In genomic region chr8:84847684-84848435, GRCm38 (mm10) we compare ENCODE assay signal across 8 mouse cellular contexts. TPM values are rescaled to one million over a fixed set of nuclear protein-coding genes. Genes with fewer than 3 reads are reported as not detected.
DNase-seq lines count a peak whose midpoint lies in the region; ATAC-seq and TF ChIP-seq lines count a peak whose summit lies in the region.

No protein-coding gene starts in this region.

- ATAC-seq in limb, embryonic 11.5 days (ENCODE audit: insufficient number of reproducible peaks, low FRiP score, low TSS enrichment, low read depth), result no peak

- peak overlapping the region; percentile 63 for H3K4me2 ChIP-seq in limb, embryonic 11.5 days (ENCODE audit: low read depth, severe bottlenecking)

- H3K9ac ChIP-seq in limb, embryonic 11.5 days (ENCODE audit: low read length), result peak overlapping the region; percentile 74

- peak overlapping the region; percentile 62; the same call in 1 of the 2 replicates for H3K27ac ChIP-seq in cerebellum, adult 2 months (ENCODE audit: insufficient read depth, low read length)
- H3K27ac ChIP-seq in testis, adult 2 months (ENCODE audit: control insufficient read depth, insufficient read depth, low read depth, low read length), result peak overlapping the region; percentile 95
- H3K27ac ChIP-seq in limb, embryonic 11.5 days (replicated peaks; ENCODE audit: low read depth, low read length), result peak overlapping the region; percentile 79; the same call in 1 of the 2 replicates

- H3K9me3 ChIP-seq in limb, embryonic 11.5 days (ENCODE audit: control insufficient read depth, low read length), result no peaks in the 10 kb centered on the region

- no peak for TF ChIP-seq POLR2A in cerebellum, adult 2 months (IDR thresholded peaks at IDR 0.05; ENCODE audit: borderline replicate concordance, insufficient read depth, low read length)
- no peak for TF ChIP-seq POLR2A in testis, adult 2 months (IDR thresholded peaks at IDR 0.05; ENCODE audit: control insufficient read depth, low read depth, low read length)

- H3K4me1 ChIP-seq in cerebellum, adult 2 months (ENCODE audit: control insufficient read depth, insufficient read depth, low read length), result peaks cover 9% of the 10 kb centered on the region; the same call in 1 of the 2 replicates
- peaks cover 10% of the 10 kb centered on the region for H3K4me1 ChIP-seq in testis, adult 2 months (ENCODE audit: control insufficient read depth, insufficient read depth, low read length)
- peaks cover 13% of the 10 kb centered on the region for H3K4me1 ChIP-seq in limb, embryonic 11.5 days (ENCODE audit: control insufficient read depth, insufficient read depth, low read length)

- DNase-seq in cerebellum, adult 2 months, result peak; percentile 36 to 39
- DNase-seq in cerebellum, adult 8-10 months, result no peak
- no peak for DNase-seq in testis, postnatal 14 days (ENCODE audit: low spot score)
- DNase-seq in limb, embryonic 11.5 days (ENCODE audit: low spot score), result no peak
- DNase-seq in neural tube, embryonic 10.5 days (ENCODE audit: extremely low spot score, low spot score), result peak; percentile 29
- DNase-seq in retina, postnatal 1 day, result no peak
- no peak for DNase-seq in right cerebral cortex, adult 18-20 months

- H3K36me3 ChIP-seq in testis, adult 2 months (ENCODE audit: control insufficient read depth, insufficient read depth, low read length), result peaks cover 5% of the 10 kb centered on the region
- H3K36me3 ChIP-seq in limb, embryonic 11.5 days (ENCODE audit: control insufficient read depth, insufficient read depth, low read length), result peaks cover 25% of the 10 kb centered on the region

- TF ChIP-seq CTCF in cerebellum, adult 2 months (IDR thresholded peaks at IDR 0.05; ENCODE audit: borderline replicate concordance, insufficient read depth, low read depth, low read length), result no peak
- no peak for TF ChIP-seq CTCF in testis, adult 2 months (IDR thresholded peaks at IDR 0.05; ENCODE audit: control insufficient read depth, insufficient read depth, insufficient replicate concordance, low read depth, low read length)

- H3K4me3 ChIP-seq in cerebellum, adult 2 months (replicated peaks; ENCODE audit: insufficient read depth, low read depth, low read length), result no peak overlapping the region
- H3K4me3 ChIP-seq in testis, adult 2 months (ENCODE audit: control insufficient read depth, low read depth, low read length), result peak overlapping the region; percentile 85
- peak overlapping the region; percentile 99 for H3K4me3 ChIP-seq in limb, embryonic 11.5 days (ENCODE audit: low read depth, low read length)

- no peaks in the 10 kb centered on the region for H3K27me3 ChIP-seq in cerebellum, adult 2 months (ENCODE audit: control insufficient read depth, insufficient read depth, low read length)
- no peaks in the 10 kb centered on the region for H3K27me3 ChIP-seq in testis, adult 2 months (ENCODE audit: control insufficient read depth, insufficient read depth, low read length)
- H3K27me3 ChIP-seq in limb, embryonic 11.5 days (ENCODE audit: control insufficient read depth, insufficient read depth, low read length), result no peaks in the 10 kb centered on the region

- 43% methylated on average over 6 of the region's 6 CpGs for WGBS in cerebellum, adult 2 months
- 46% methylated on average over 6 of the region's 6 CpGs for WGBS in limb, embryonic 11.5 days

RNA-seq across cellular contexts. Expression of gene Calr, which starts 1.1 kb away (rescaled TPM):
- 343 and 394 TPM in 2 replicates for polyA plus RNA-seq in cerebellum, adult 2 months (2012; rRNA removed)
- polyA plus RNA-seq in testis, adult 2 months (2012; rRNA removed), result 318 and 384 TPM in 2 replicates
- 854 and 918 TPM in 2 replicates for polyA plus RNA-seq in limb, embryonic 11.5 days (2014; fragmentation: Nextera tagmentation; extraction: Ambion mirVana)

RNA-seq across cellular contexts. Expression of gene Rad23a, which starts 7.4 kb away (rescaled TPM):
- 117 and 120 TPM in 2 replicates for polyA plus RNA-seq in cerebellum, adult 2 months (2012; rRNA removed)
- 106 and 110 TPM in 2 replicates for polyA plus RNA-seq in testis, adult 2 months (2012; rRNA removed)
- polyA plus RNA-seq in limb, embryonic 11.5 days (2014; fragmentation: Nextera tagmentation; extraction: Ambion mirVana), result 93.1 and 93.4 TPM in 2 replicates

RNA-seq across cellular contexts. Expression of gene Farsa, which starts 8.9 kb away (rescaled TPM):
- polyA plus RNA-seq in cerebellum, adult 2 months (2012; rRNA removed), result 69.9 and 72.0 TPM in 2 replicates
- polyA plus RNA-seq in testis, adult 2 months (2012; rRNA removed), result 50.4 and 55.7 TPM in 2 replicates
- 99.9 and 105 TPM in 2 replicates for polyA plus RNA-seq in limb, embryonic 11.5 days (2014; fragmentation: Nextera tagmentation; extraction: Ambion mirVana)

RNA-seq across cellular contexts. Expression of gene Gadd45gip1, which starts 16.5 kb away (rescaled TPM):
- 45.3 and 45.5 TPM in 2 replicates for polyA plus RNA-seq in cerebellum, adult 2 months (2012; rRNA removed)
- polyA plus RNA-seq in testis, adult 2 months (2012; rRNA removed), result 9.4 and 12.0 TPM in 2 replicates
- polyA plus RNA-seq in limb, embryonic 11.5 days (2014; fragmentation: Nextera tagmentation; extraction: Ambion mirVana), result 45.0 and 46.7 TPM in 2 replicates

RNA-seq across cellular contexts. Expression of gene Syce2, which starts 24.1 kb away (rescaled TPM):
- polyA plus RNA-seq in cerebellum, adult 2 months (2012; rRNA removed), result 6.0 and 7.5 TPM in 2 replicates
- 101 and 138 TPM in 2 replicates for polyA plus RNA-seq in testis, adult 2 months (2012; rRNA removed)
- polyA plus RNA-seq in limb, embryonic 11.5 days (2014; fragmentation: Nextera tagmentation; extraction: Ambion mirVana), result 86.5 and 89.0 TPM in 2 replicates

Comparison
In these comparisons a context has a peak if more than half of its experiments do, and no peak if none do; other contexts are left out.
1. DNase-seq: peak in cerebellum, adult 2 months (2 of 2) and neural tube, embryonic 10.5 days (single experiment); none in cerebellum, adult 8-10 months (single experiment), testis, postnatal 14 days (single experiment), limb, embryonic 11.5 days (single experiment), retina, postnatal 1 day (single experiment) and right cerebral cortex, adult 18-20 months (single experiment).
2. Peak in every context shown above with its lines, with median percentiles within 50 percentile points of each other: H3K27ac ChIP-seq.